Mouse (Mus musculus) hindbrain, embryonic 13.5 days (tissue): ENCODE results near the gene Arsg. TPM values are rescaled to one million over a fixed set of nuclear protein-coding genes. Genes with fewer than 3 reads are reported as not detected.

ENCODE experiments used
- ATAC-seq: fragments of 200-750 bp; cut with Nextera tagmentation; 2 replicates; pipeline ENCODE4 v1.8.0; 2017; ENCODE audit warnings: moderate TSS enrichment; ENCODE audit not compliant: low FRiP score
- H3K27ac ChIP-seq: fragments of 300-500 bp; sonication (generic); 2 replicates; pipeline ENCODE4 v1.5.1; 2015; ENCODE audit warnings: inconsistent platforms, mild to moderate bottlenecking, moderate library complexity
- H3K27me3 ChIP-seq: fragments of 300-500 bp; sonication (generic); 2 replicates; pipeline ENCODE4 v1.6.1; 2015; ENCODE audit warnings: mild to moderate bottlenecking, inconsistent platforms
- H3K36me3 ChIP-seq: fragments of 300-500 bp; sonication (generic); 2 replicates; pipeline ENCODE4 v1.6.1; 2015; ENCODE audit warnings: mild to moderate bottlenecking, inconsistent platforms
- H3K4me1 ChIP-seq: fragments of 300-500 bp; sonication (generic); replicated peaks from 2 replicates; pipeline ENCODE4 v1.6.1; 2015; ENCODE audit warnings: inconsistent platforms
- H3K4me2 ChIP-seq: fragments of 300-500 bp; sonication (generic); 2 replicates; pipeline ENCODE4 v1.6.1; 2015; ENCODE audit warnings: inconsistent platforms, mild to moderate bottlenecking, moderate library complexity
- H3K4me3 ChIP-seq: fragments of 300-500 bp; sonication (generic); 2 replicates; pipeline ENCODE4 v1.5.1; 2015; ENCODE audit warnings: mild to moderate bottlenecking, inconsistent platforms
- H3K9ac ChIP-seq: fragments of 300-500 bp; sonication (generic); 2 replicates; pipeline ENCODE4 v1.6.1; 2015; ENCODE audit warnings: mild to moderate bottlenecking, inconsistent platforms
- H3K9me3 ChIP-seq: fragments of 300-500 bp; sonication (generic); 2 replicates; pipeline ENCODE4 v1.6.1; 2016; ENCODE audit warnings: inconsistent platforms
- WGBS: fragments of 180-500 bp; shearing (Covaris S2); methylation state at CpG from one replicate; pipeline ENCODE4 v1.1.7; 2015; 5-methylcytosine and 5-hydroxymethylcytosine counted together
- polyA plus RNA-seq: library from polyadenylated mRNA; unstranded; fragments of >200 nt; fragmentation: Nextera tagmentation; extraction: Ambion mirVana; gene quantifications from 2 replicates; pipeline ENCODE4 v1.2.1, GENCODE M21; 2015

Gene Arsg
- polyA plus RNA-seq, 1 experiment from 2014 or later: 8.9 TPM

GRCm38 (mm10) chr11:109443468-109444263 is 29.5 kb upstream of the Arsg start:
- H3K36me3 ChIP-seq: no peaks in the 10 kb centered on the region
- H3K4me2 ChIP-seq: no peak overlapping the region
- no peaks in the 10 kb centered on the region for H3K9me3 ChIP-seq
- H3K27me3 ChIP-seq: peaks cover 13% of the 10 kb centered on the region
- peaks cover 13% of the 10 kb centered on the region for H3K4me1 ChIP-seq
- no peak for ATAC-seq
- WGBS: 91% methylated on average over 8 of the region's 8 CpGs
- no peak overlapping the region for H3K9ac ChIP-seq
- no peak overlapping the region for H3K4me3 ChIP-seq
- H3K27ac ChIP-seq: no peak overlapping the region

GRCm38 (mm10) chr11:109444600-109444999 is 28.6 kb upstream of the Arsg start:
- H3K27me3 ChIP-seq: peaks cover 13% of the 10 kb centered on the region
- peaks cover 10% of the 10 kb centered on the region for H3K4me1 ChIP-seq
- H3K9me3 ChIP-seq: no peaks in the 10 kb centered on the region
- WGBS: 48% methylated on average over 7 of the region's 7 CpGs
- no peak overlapping the region for H3K4me3 ChIP-seq
- ATAC-seq: no peak
- no peak overlapping the region for H3K4me2 ChIP-seq
- no peak overlapping the region for H3K27ac ChIP-seq
- H3K36me3 ChIP-seq: no peaks in the 10 kb centered on the region
- no peak overlapping the region for H3K9ac ChIP-seq

GRCm38 (mm10) chr11:109445438-109446035 is 27.6 kb upstream of the Arsg start:
- 55% methylated on average over 13 of the region's 13 CpGs for WGBS
- H3K9ac ChIP-seq: no peak overlapping the region
- H3K36me3 ChIP-seq: no peaks in the 10 kb centered on the region
- H3K4me2 ChIP-seq: no peak overlapping the region
- no peak overlapping the region for H3K27ac ChIP-seq
- no peaks in the 10 kb centered on the region for H3K9me3 ChIP-seq
- H3K27me3 ChIP-seq: peaks cover 7% of the 10 kb centered on the region
- H3K4me3 ChIP-seq: no peak overlapping the region
- H3K4me1 ChIP-seq: peaks cover under 1% of the 10 kb centered on the region; the same call in 1 of the 2 replicates
- ATAC-seq: no peak

GRCm38 (mm10) chr11:109451169-109451568 is 22.0 kb upstream of the Arsg start:
- no peaks in the 10 kb centered on the region for H3K27me3 ChIP-seq
- no peak overlapping the region for H3K27ac ChIP-seq
- no peak overlapping the region for H3K9ac ChIP-seq
- H3K4me3 ChIP-seq: no peak overlapping the region
- H3K4me2 ChIP-seq: no peak overlapping the region
- ATAC-seq: no peak
- H3K4me1 ChIP-seq: no peaks in the 10 kb centered on the region
- 87% methylated on average over 11 of the region's 11 CpGs for WGBS
- H3K36me3 ChIP-seq: peaks cover 10% of the 10 kb centered on the region
- no peaks in the 10 kb centered on the region for H3K9me3 ChIP-seq

- no peaks in the 10 kb centered on the region for H3K27me3 ChIP-seq
- H3K36me3 ChIP-seq: peaks cover 12% of the 10 kb centered on the region
- no peak for ATAC-seq
- no peak overlapping the region for H3K27ac ChIP-seq
- no peaks in the 10 kb centered on the region for H3K4me1 ChIP-seq
- WGBS: 91% methylated on average over 5 of the region's 5 CpGs
- no peak overlapping the region for H3K9ac ChIP-seq
- H3K9me3 ChIP-seq: no peaks in the 10 kb centered on the region
- H3K4me2 ChIP-seq: no peak overlapping the region
- H3K4me3 ChIP-seq: no peak overlapping the region
Observed at GRCm38 (mm10) chr11:109456261-109456660, 16.9 kb upstream of the Arsg start.

GRCm38 (mm10) chr11:109458165-109458564 is 15.0 kb upstream of the Arsg start:
- Histone ChIP-seq H3K27me3 (no peaks in the 10 kb centered on the region), H3K9ac (no peak overlapping the region), H3K9me3 (no peaks in the 10 kb centered on the region), H3K4me2 (no peak overlapping the region), H3K4me3 (no peak overlapping the region), H3K4me1 (no peaks in the 10 kb centered on the region), H3K27ac (no peak overlapping the region), H3K36me3 (peaks cover 15% of the 10 kb centered on the region)
- 95% methylated on average over 11 of the region's 11 CpGs for WGBS
- no peak for ATAC-seq

GRCm38 (mm10) chr11:109460586-109460985 is 12.6 kb upstream of the Arsg start:
- H3K9me3 ChIP-seq: no peaks in the 10 kb centered on the region
- H3K27me3 ChIP-seq: no peaks in the 10 kb centered on the region
- WGBS: 77% methylated on average over 5 of the region's 5 CpGs
- no peak overlapping the region for H3K9ac ChIP-seq
- H3K36me3 ChIP-seq: peaks cover 9% of the 10 kb centered on the region
- no peak overlapping the region for H3K4me2 ChIP-seq
- ATAC-seq: no peak
- no peak overlapping the region for H3K4me3 ChIP-seq
- no peak overlapping the region for H3K27ac ChIP-seq
- no peaks in the 10 kb centered on the region for H3K4me1 ChIP-seq

- ATAC-seq: no peak
- 93% methylated on average over 4 of the region's 4 CpGs for WGBS
Observed at GRCm38 (mm10) chr11:109465068-109465467, 8.1 kb upstream of the Arsg start.

GRCm38 (mm10) chr11:109466987-109467386 is 6.2 kb upstream of the Arsg start:
- Histone ChIP-seq H3K36me3 (peaks cover 7% of the 10 kb centered on the region), H3K4me1 (peaks cover 13% of the 10 kb centered on the region), H3K4me3 (no peak overlapping the region), H3K9ac (no peak overlapping the region), H3K4me2 (no peak overlapping the region), H3K27me3 (peaks cover 16% of the 10 kb centered on the region; the same call in 1 of the 2 replicates), H3K27ac (no peak overlapping the region), H3K9me3 (no peaks in the 10 kb centered on the region)
- ATAC-seq: no peak
- WGBS: 89% methylated on average over 8 of the region's 8 CpGs

More at GRCm38 (mm10) chr11:109465068-109465467, 8.1 kb upstream of the Arsg start:
- H3K27me3 ChIP-seq: no peaks in the 10 kb centered on the region
- peaks cover 7% of the 10 kb centered on the region for H3K36me3 ChIP-seq
- no peak overlapping the region for H3K9ac ChIP-seq
- H3K27ac ChIP-seq: no peak overlapping the region
- no peak overlapping the region for H3K4me2 ChIP-seq
- H3K4me3 ChIP-seq: no peak overlapping the region
- H3K4me1 ChIP-seq: no peaks in the 10 kb centered on the region
- no peaks in the 10 kb centered on the region for H3K9me3 ChIP-seq

- H3K27me3 ChIP-seq: peaks cover 16% of the 10 kb centered on the region; the same call in 1 of the 2 replicates
- H3K4me3 ChIP-seq: no peak overlapping the region
- no peak overlapping the region for H3K4me2 ChIP-seq
- peaks cover 18% of the 10 kb centered on the region for H3K4me1 ChIP-seq
- no peak overlapping the region for H3K27ac ChIP-seq
- H3K9ac ChIP-seq: no peak overlapping the region
- no peaks in the 10 kb centered on the region for H3K9me3 ChIP-seq
- ATAC-seq: no peak
- WGBS: 89% methylated on average over 5 of the region's 5 CpGs
- H3K36me3 ChIP-seq: peaks cover under 1% of the 10 kb centered on the region; the same call in 1 of the 2 replicates
Observed at GRCm38 (mm10) chr11:109468133-109468532, 5.0 kb upstream of the Arsg start.

GRCm38 (mm10) chr11:109470170-109470569 is 3.0 kb upstream of the Arsg start:
- Histone ChIP-seq H3K4me1 (peaks cover 23% of the 10 kb centered on the region), H3K4me3 (no peak overlapping the region), H3K9me3 (no peaks in the 10 kb centered on the region), H3K9ac (no peak overlapping the region), H3K27ac (no peak overlapping the region), H3K4me2 (no peak overlapping the region), H3K27me3 (peaks cover 16% of the 10 kb centered on the region; the same call in 1 of the 2 replicates), H3K36me3 (no peaks in the 10 kb centered on the region)
- ATAC-seq: no peak
- WGBS: 71% methylated on average over 9 of the region's 9 CpGs

GRCm38 (mm10) chr11:109470921-109471861 is 2.0 kb upstream of the Arsg start:
- H3K27ac ChIP-seq: no peak overlapping the region
- peak overlapping the region; percentile 71 for H3K4me3 ChIP-seq
- no peak for ATAC-seq
- WGBS: 37% methylated on average over 15 of the region's 15 CpGs
- H3K9me3 ChIP-seq: no peaks in the 10 kb centered on the region
- peak overlapping the region; percentile 83 for H3K4me2 ChIP-seq
- no peaks in the 10 kb centered on the region for H3K36me3 ChIP-seq
- 0 out of 2 replicates have a peak overlapping the region, but pooled peaks have one; percentile 88 for H3K9ac ChIP-seq
- H3K4me1 ChIP-seq: peaks cover 30% of the 10 kb centered on the region
- peaks cover 16% of the 10 kb centered on the region; the same call in 1 of the 2 replicates for H3K27me3 ChIP-seq
